Mouse (Mus musculus): Measurements from ENCODE around the gene Cela3b.
"Not testable (repeated sequence)": the region's sequence is repeated elsewhere in the genome, so short reads cannot be mapped to it uniquely, and the experiment has no call there.

Cela3b gene

GRCm38 (mm10) chr4:137417712-137418564 lies 12.4 kb downstream of the Cela3b start:
- no peak for DNase-seq (ENCODE audit: low read depth, low spot score)

DNA sequence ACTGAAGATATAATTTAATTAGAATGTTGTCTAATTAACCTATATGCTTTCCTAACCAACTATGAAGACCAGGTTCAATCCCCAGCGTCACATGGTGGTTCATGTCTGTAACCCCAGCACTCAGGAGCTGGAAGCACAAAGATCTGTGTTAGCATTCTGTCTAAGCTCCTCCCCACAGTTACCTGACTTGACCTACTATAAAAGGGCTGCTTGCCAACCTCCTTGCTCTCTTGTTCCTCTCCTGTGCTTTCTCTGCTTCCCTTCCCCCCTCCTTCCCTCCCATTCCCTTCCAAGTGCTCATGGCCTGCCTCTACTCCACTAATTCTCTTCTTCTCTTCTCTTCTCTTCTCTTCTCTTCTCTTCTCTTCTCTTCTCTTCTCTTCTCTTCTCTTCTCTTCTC lies 15.4 kb downstream of the Cela3b start:
- no peak for DNase-seq (ENCODE audit: low read depth, low spot score)

- not testable (repeated sequence) for DNase-seq (ENCODE audit: low read depth, low spot score)
Observed at GRCm38 (mm10) chr4:137412185-137412709, 18.1 kb downstream of the Cela3b start.

DNA sequence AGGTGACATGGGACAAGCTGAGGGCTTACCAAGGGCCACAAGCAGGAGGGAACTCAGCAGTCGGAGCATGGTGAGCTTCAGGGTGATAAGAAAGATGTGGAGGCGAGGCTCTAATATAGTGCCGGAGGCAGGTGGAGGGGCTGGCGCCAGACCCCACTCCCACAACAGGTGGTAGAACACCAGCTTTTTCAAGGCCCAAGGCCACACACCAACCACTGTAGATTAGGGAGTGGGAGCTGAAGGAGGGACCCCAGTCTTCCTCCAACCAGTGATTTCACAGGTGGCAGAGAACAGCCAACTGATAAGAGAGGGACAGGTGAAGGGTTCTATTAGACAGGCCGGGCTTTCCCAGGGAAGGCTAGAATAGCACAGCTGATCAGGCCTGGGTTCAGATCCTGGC lies 20.6 kb downstream of the Cela3b start, which contains the start of gene Cela3a:
Gene Cela3a, minus strand, starts transcription at position 101 of the 400 bp plus-strand sequence.
- DNase-seq (ENCODE audit: low read depth, low spot score) = no peak

- DNase-seq (ENCODE audit: low read depth, low spot score) = no peak
Observed at GRCm38 (mm10) chr4:137405571-137405970, 24.8 kb downstream of the Cela3b start.

- no peak for DNase-seq (ENCODE audit: low read depth, low spot score)
Observed at GRCm38 (mm10) chr4:137396641-137397525, 33.5 kb downstream of the Cela3b start.

DNA sequence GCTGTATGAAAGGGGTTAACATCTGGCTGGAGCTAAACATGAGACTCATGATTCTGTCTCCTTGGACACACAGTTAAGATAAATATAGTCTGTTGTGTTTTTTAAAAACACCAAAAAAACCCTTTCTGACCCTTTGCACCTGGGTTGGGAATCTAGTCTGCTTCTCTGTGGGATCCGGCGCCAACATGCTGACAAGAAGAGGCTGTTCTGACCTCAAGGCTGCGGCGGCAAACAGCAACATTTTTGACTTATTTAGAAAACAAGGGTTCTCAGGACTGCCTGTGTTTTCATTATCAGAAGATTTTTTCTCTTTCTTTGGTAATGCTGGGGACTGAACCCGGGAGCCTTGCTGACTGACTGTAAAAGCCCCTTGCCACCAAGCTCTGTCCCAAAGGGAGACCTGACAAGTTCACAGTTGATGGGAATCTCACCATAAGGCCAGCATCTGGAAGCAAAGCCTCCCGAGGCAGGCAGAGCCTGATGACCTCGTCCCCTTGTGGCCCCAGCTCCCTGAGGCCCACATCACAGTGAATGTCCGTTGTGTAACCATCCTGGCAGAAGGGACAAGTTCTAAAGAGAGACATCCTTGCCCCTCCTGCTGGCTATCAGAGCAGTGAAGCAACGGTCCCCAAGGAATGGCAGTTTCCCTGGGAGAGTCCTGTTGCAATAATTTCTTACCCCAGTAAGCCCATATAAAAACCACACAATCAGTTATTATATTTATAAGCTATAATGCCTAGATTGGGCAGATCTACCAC lies 36.8 kb downstream of the Cela3b start:
- no peak for DNase-seq (ENCODE audit: low read depth, low spot score)

DNA sequence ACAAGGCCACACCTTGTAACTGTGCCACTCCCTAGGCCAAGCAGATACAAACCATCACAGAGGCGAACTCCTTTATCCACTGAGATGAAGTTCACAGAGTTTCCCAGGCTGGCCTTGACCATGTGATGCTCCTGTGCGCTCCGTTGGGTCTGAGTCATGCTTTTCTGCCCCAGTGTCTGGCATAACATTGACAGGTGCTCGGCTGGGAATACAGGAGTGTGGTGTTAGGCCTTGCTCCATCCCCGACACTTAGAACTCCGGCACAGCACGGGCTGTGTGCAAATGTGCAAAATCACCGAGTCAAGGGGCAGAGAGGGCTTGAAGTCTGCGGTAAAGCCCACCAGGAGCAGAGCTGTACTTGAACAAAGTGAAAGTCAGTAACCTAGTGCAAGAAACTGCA lies 37.5 kb downstream of the Cela3b start:
- no peak for DNase-seq (ENCODE audit: low read depth, low spot score)

GRCm38 (mm10) chr4:137391287-137391686 lies 39.1 kb downstream of the Cela3b start:
- no peak for DNase-seq (ENCODE audit: low read depth, low spot score)

- DNase-seq (ENCODE audit: low read depth, low spot score) = no peak
Observed at GRCm38 (mm10) chr4:137390196-137390595, 40.1 kb downstream of the Cela3b start.

DNA sequence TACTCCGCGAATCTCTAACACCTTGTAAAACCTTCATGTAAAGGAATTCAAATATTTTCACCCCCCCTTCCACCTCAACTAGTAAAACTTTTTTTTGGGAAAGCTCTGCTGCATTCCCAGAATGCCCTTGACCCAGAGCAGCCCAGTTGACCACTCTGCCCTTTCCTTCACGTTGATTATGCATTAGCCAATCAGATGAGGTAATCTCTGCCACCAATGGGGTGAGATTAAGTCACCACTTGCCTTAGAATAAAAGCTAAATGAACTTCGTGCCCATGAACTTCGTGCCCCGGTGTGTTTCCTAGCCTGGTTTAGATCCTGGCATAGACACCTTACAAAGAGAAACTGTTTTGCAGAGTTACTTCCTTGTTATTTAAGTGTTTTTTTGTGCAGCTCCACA lies 41.4 kb downstream of the Cela3b start:
- no peak for DNase-seq (ENCODE audit: low read depth, low spot score)

GRCm38 (mm10) chr4:137388059-137388794 lies 42.1 kb downstream of the Cela3b start:
- peak; percentile 94 for DNase-seq (ENCODE audit: low read depth, low spot score)

GRCm38 (mm10) chr4:137387482-137388058 lies 42.8 kb downstream of the Cela3b start:
- DNase-seq (ENCODE audit: low read depth, low spot score) = no peak

DNA sequence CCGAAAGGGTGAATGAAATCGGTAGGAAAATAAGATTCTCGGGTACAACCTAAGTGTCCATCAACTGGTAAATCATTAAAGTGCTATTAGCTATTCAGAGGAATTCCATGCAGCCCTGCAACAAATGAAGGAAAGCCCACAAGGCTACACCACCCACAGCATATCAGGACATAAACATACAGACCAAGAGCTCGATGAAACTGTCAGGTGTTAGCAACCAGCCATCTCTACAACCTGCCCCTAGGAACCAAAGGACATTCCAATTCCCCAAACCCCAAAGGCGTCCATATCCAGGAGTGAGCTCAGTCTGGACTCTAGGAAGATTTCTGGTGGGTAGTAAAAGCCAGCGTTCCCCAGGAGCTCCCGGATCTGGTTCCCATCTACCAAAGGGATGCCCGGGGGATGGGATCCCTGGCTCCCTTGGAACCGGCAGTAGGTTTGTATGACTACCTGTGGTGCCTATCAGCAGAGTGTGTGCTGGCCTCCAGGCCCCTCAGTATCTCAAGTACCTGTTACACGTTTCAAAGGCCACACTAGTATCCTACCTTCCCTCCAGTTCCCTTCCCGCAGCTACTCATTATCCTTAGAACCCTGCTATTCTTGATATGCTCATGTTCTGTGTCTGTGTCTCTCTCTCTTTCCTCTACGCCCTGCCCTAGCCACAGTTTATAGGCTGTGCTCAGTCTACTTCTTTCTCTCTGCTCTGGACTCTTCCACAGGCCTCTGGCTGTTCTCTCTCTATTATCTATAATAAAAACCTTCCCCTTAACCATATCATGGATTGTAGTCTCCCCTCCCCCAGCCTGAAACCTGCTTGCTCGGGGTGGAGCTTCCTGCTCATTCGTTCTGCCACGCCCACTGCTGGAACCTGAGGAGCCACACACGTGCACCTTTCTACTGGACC lies 49.4 kb downstream of the Cela3b start:
- DNase-seq (ENCODE audit: low read depth, low spot score) = no peak

GRCm38 (mm10) chr4:137379713-137380255 lies 50.6 kb downstream of the Cela3b start:
- DNase-seq (ENCODE audit: low read depth, low spot score) = no peak

GRCm38 (mm10) chr4:137379085-137379484 lies 51.3 kb downstream of the Cela3b start:
- DNase-seq (ENCODE audit: low read depth, low spot score) = no peak

GRCm38 (mm10) chr4:137377526-137378304 lies 52.6 kb downstream of the Cela3b start:
- DNase-seq (ENCODE audit: low read depth, low spot score) = no peak

DNA sequence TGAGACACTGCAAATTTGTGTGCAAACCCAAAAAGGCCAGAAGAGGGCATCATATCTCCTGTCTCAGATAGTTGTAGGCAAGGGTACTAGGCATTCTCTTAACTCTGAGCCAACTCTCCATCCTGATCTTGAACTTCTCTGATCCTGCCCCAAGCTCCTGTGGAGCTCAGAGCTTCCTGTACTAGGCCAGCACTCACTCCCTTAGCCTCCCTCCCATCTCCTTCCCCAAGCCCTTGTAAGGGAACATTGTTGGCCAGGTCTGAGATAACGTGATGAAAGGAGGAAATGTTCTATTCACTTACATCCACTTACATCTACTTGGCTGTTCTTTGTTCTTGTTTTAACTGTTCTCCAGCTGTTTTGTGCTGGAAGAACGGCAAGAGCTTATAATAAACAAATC lies 53.6 kb downstream of the Cela3b start:
- DNase-seq (ENCODE audit: low read depth, low spot score) = no peak
